Mouse (Mus musculus) liver, embryonic 12.5 days (tissue): ENCODE data around the gene Tmem95. TPM values are rescaled to one million over a fixed set of nuclear protein-coding genes. Genes with fewer than 3 reads are reported as not detected.
"Not testable (repeated sequence)": the region's sequence is repeated elsewhere in the genome, so short reads cannot be mapped to it uniquely, and the experiment has no call there.

Experiments used
- ATAC-seq: fragments of 200-750 bp; cut with Nextera tagmentation; 2 replicates; pipeline ENCODE4 v1.8.0; 2017; ENCODE audit warnings: moderate number of reproducible peaks, mild to moderate bottlenecking, moderate library complexity
- H3K27ac ChIP-seq: fragments of 300-500 bp; sonication (generic); 2 replicates; pipeline ENCODE4 v1.5.1; 2016; ENCODE audit warnings: mild to moderate bottlenecking
- H3K27me3 ChIP-seq: fragments of 300-500 bp; sonication (generic); replicated peaks from 2 replicates; pipeline ENCODE4 v1.6.1; 2016; ENCODE audit warnings: mild to moderate bottlenecking, moderate library complexity
- H3K36me3 ChIP-seq: fragments of 300-500 bp; sonication (generic); 2 replicates; pipeline ENCODE4 v1.6.1; 2016; ENCODE audit warnings: mild to moderate bottlenecking, moderate library complexity
- H3K4me1 ChIP-seq: fragments of 300-500 bp; sonication (generic); 2 replicates; pipeline ENCODE4 v1.6.1; 2016
- H3K4me2 ChIP-seq: fragments of 300-500 bp; sonication (generic); 2 replicates; pipeline ENCODE4 v1.6.1; 2016; ENCODE audit warnings: mild to moderate bottlenecking, moderate library complexity
- H3K4me3 ChIP-seq: fragments of 300-500 bp; sonication (generic); 2 replicates; pipeline ENCODE4 v1.5.1; 2016; ENCODE audit warnings: mild to moderate bottlenecking, moderate library complexity
- H3K9ac ChIP-seq: fragments of 300-500 bp; sonication (generic); 2 replicates; pipeline ENCODE4 v1.6.1; 2016; ENCODE audit warnings: mild to moderate bottlenecking, moderate library complexity
- H3K9me3 ChIP-seq: fragments of 300-500 bp; sonication (generic); replicated peaks from 2 replicates; pipeline ENCODE4 v1.6.1; 2016; ENCODE audit warnings: mild to moderate bottlenecking, moderate library complexity
- WGBS: fragments of 180-500 bp; shearing (Covaris S2); methylation state at CpG from one replicate; pipeline ENCODE4 v1.1.7; 2016; ENCODE audit not compliant: insufficient replicate concordance; 5-methylcytosine and 5-hydroxymethylcytosine counted together
- polyA plus RNA-seq: library from polyadenylated mRNA; unstranded; fragments of >200 nt; fragmentation: Nextera tagmentation; extraction: Ambion mirVana; gene quantifications from 2 replicates; pipeline ENCODE4 v1.2.1, GENCODE M21; 2016

Gene Tmem95
- polyA plus RNA-seq, 1 experiment from 2014 or later: not detected

DNA sequence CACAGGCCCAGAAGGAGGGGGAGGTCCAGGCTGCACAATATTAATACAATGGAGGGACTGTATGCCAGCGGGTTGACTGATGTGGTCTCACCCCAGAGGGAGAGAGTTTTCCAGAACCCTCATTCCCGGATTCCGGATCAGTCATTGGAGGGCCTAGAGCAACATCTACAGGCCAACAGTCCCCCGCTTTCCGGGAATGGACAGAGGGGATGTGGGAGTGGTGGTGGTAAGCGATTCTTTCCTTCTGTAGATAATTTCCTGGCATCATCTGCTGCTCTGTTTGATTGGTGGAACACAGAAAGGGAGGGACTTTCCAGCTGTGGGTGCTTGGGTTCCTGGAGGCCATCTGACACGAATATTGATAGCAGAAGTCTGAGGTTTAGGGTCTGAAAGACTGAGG lies 1.6 kb downstream of the Tmem95 start:
- ATAC-seq: no peak
- H3K9ac ChIP-seq: no peak overlapping the region
- H3K4me2 ChIP-seq: peak overlapping the region; percentile 19; the same call in 1 of the 2 replicates
- peak overlapping the region; percentile 47 for H3K27ac ChIP-seq
- no peaks in the 10 kb centered on the region for H3K36me3 ChIP-seq
- no peaks in the 10 kb centered on the region for H3K9me3 ChIP-seq
- H3K4me3 ChIP-seq: no peak overlapping the region
- 31% methylated on average over 7 of the region's 7 CpGs for WGBS
- no peaks in the 10 kb centered on the region for H3K27me3 ChIP-seq
- H3K4me1 ChIP-seq: peaks cover 67% of the 10 kb centered on the region

DNA sequence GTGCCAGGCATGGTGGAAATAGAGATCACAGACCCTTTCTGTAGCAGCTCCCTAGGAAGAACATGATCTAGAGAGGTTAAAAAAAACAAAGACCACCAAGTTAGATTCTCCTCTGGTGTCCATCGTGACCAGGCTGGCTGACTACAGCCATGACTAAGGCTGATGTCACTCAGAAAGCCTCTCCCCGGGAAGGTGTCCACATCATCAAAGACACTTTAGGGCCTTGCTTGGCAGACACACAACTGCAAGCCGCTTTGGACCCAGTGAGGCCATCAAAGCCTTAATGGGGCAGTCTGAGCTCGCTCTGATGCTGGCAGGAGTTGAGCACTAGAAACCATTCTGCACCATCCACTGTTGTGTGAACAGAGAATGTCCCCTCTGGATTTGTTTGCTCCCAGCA lies 5.4 kb downstream of the Tmem95 start:
- WGBS: 81% methylated on average over 4 of the region's 4 CpGs
- H3K9me3 ChIP-seq: no peaks in the 10 kb centered on the region
- no peaks in the 10 kb centered on the region for H3K27me3 ChIP-seq
- ATAC-seq: no peak
- no peak overlapping the region for H3K4me2 ChIP-seq
- no peak overlapping the region for H3K9ac ChIP-seq
- no peak overlapping the region for H3K27ac ChIP-seq
- peaks cover 48% of the 10 kb centered on the region for H3K4me1 ChIP-seq
- H3K4me3 ChIP-seq: no peak overlapping the region
- no peaks in the 10 kb centered on the region for H3K36me3 ChIP-seq

DNA sequence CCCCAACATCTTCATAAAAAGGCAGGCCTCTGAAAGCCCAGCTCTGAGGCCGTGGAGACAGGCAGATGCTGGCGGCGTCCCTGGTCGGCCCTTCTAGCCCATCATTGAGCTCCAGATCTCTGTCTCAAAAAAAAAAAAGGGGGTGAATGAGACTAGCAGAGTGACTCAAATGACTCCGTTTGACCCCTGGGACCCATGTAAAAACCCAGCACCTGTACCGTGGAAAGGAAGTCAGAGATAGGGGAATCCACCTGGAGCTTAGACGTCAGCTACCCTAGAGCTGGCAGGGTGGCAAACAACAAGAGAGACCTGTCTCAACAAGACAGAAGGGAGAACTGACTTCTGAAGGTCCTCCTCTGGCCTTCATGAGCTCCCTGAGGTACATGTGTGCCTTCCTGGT lies 6.0 kb downstream of the Tmem95 start:
- Histone ChIP-seq H3K4me3 (no peak overlapping the region), H3K36me3 (no peaks in the 10 kb centered on the region), H3K9me3 (no peaks in the 10 kb centered on the region), H3K27me3 (no peaks in the 10 kb centered on the region), H3K4me2 (no peak overlapping the region), H3K9ac (no peak overlapping the region), H3K4me1 (peaks cover 48% of the 10 kb centered on the region), H3K27ac (no peak overlapping the region)
- ATAC-seq: no peak
- 79% methylated on average over 7 of the region's 7 CpGs for WGBS

DNA sequence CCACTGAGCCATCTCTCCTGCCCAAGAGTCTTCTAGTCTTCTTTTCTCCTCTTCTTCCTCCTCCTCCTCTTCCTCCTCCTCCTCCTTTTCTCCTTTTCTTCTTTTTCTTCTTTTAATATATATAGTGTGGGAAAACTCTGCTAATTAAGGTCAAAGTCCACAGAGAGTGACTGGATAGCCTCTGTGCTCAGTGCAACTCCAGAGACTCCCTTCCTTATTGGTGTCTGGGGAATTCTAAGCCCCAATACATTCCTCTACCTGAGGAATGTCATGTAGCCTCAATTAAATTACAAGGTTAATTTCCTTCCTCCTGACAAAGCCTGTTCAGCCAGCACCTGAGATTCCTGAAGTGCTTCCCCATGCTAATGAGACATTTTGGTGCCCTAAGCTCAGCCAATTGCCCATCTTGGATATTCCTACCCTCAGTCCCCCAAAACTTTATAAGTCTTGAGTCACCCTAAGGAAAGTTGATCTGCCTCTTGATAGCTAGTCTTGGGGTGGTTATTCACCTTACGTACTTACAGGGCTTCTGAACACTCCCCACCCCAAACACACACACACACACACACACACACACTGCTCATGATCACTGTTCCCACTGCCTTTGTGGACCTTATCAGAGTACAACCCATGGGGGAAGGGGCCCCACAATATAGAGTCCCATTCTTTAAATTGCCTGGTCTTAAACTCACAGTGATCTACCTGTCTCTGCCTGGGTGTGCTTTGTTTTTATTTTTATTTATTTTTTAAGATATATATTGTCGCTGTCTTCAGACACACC lies 7.3 kb downstream of the Tmem95 start:
- Histone ChIP-seq H3K4me3 (no peak overlapping the region), H3K4me2 (no peak overlapping the region), H3K9ac (no peak overlapping the region), H3K4me1 (peaks cover 40% of the 10 kb centered on the region), H3K27ac (no peak overlapping the region), H3K9me3 (no peaks in the 10 kb centered on the region), H3K27me3 (no peaks in the 10 kb centered on the region), H3K36me3 (no peaks in the 10 kb centered on the region)
- ATAC-seq: 0 out of 2 replicates have a peak, but pooled peaks have one; percentile 6
- 59% methylated on average over 2 of the region's 2 CpGs for WGBS

- H3K4me1 ChIP-seq: peaks cover 57% of the 10 kb centered on the region
- 34% methylated on average over 9 of the region's 9 CpGs for WGBS
- H3K9me3 ChIP-seq: no peaks in the 10 kb centered on the region
- H3K27ac ChIP-seq: no peak overlapping the region
- peak; percentile 50; the same call in 1 of the 2 replicates for ATAC-seq
- H3K27me3 ChIP-seq: no peaks in the 10 kb centered on the region
- H3K4me3 ChIP-seq: no peak overlapping the region
- H3K4me2 ChIP-seq: peak overlapping the region; percentile 19
- no peaks in the 10 kb centered on the region for H3K36me3 ChIP-seq
- no peak overlapping the region; the same call in 1 of the 2 replicates for H3K9ac ChIP-seq
Observed at GRCm38 (mm10) chr11:69867335-69867734, 10.5 kb downstream of the Tmem95 start.

GRCm38 (mm10) chr11:69865561-69865960 lies 12.3 kb downstream of the Tmem95 start:
- no peak overlapping the region for H3K9ac ChIP-seq
- WGBS: 81% methylated on average over 9 of the region's 9 CpGs
- H3K4me1 ChIP-seq: peaks cover 52% of the 10 kb centered on the region
- no peaks in the 10 kb centered on the region for H3K36me3 ChIP-seq
- H3K9me3 ChIP-seq: no peaks in the 10 kb centered on the region
- H3K27me3 ChIP-seq: no peaks in the 10 kb centered on the region
- H3K27ac ChIP-seq: peak overlapping the region; percentile 84; the same call in 1 of the 2 replicates
- H3K4me2 ChIP-seq: no peak overlapping the region
- no peak for ATAC-seq
- no peak overlapping the region for H3K4me3 ChIP-seq

- peak overlapping the region; percentile 2; the same call in 1 of the 2 replicates for H3K4me3 ChIP-seq
- peaks cover 45% of the 10 kb centered on the region for H3K4me1 ChIP-seq
- H3K36me3 ChIP-seq: no peaks in the 10 kb centered on the region
- H3K27me3 ChIP-seq: peaks cover 8% of the 10 kb centered on the region
- peak overlapping the region; percentile 61 for H3K9ac ChIP-seq
- peak overlapping the region; percentile 61 for H3K4me2 ChIP-seq
- 23% methylated on average over 8 of the region's 8 CpGs for WGBS
- H3K27ac ChIP-seq: peak overlapping the region; percentile 84
- H3K9me3 ChIP-seq: no peaks in the 10 kb centered on the region
- peak; percentile 64 for ATAC-seq
Observed at GRCm38 (mm10) chr11:69864138-69864860, 13.5 kb downstream of the Tmem95 start.

GRCm38 (mm10) chr11:69863729-69864128 lies 14.1 kb downstream of the Tmem95 start:
- Histone ChIP-seq H3K27ac (peak overlapping the region; percentile 84), H3K27me3 (peaks cover 14% of the 10 kb centered on the region), H3K4me2 (peak overlapping the region; percentile 61), H3K9ac (peak overlapping the region; percentile 61), H3K4me1 (peaks cover 45% of the 10 kb centered on the region), H3K4me3 (peak overlapping the region; percentile 2; the same call in 1 of the 2 replicates)
- peak; percentile 61 for ATAC-seq
- H3K36me3 ChIP-seq, H3K9me3 ChIP-seq: not testable (repeated sequence)
- WGBS: 74% methylated on average over 3 of the region's 3 CpGs

DNA sequence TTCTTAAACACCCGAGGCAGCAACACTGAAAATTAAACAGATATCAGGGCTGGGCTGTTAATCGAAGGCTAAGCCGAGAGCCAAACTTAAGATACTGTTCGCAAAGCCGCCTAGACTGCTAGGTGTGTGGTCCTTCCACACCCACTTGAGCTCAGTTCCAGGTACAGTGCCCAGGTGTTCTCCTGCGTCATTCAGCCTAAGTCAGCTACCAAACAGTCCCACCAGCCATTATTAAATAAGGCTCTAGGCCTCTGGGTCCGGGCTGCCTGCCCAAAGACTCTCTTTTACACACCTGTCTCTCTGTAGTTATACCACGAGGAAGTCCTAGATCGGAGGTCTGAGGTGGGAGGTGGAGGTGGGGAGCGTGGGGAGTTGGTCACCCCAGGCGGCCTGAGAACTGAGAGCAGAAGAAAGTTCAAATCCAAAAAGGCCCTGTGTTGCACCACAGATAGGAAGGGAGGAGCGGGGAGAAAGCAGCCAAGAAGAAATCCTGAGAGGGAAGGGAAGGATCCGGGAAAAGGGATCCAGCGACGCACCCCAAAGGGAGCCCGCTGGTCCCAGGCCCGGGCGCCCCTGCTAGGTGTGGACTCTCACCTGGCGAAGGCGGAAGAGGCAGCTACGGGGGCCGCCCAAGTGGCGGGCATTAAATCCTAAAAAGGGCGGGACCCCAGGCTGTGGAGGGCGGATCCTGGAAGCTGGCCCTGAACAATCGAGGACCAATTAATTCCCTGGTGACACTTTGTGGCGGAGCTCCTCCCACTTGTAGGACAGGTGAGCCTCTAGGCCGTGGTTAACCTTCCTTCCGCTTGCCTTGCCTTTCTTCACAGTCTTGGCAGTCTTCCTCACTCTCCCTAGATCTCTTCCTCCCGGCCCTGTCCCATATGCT lies 19.5 kb downstream of the Tmem95 start, which contains the start of gene Tnk1:
TSS of gene Tnk1 (minus strand) at position 618 of the 886 bp plus-strand sequence.
- Histone ChIP-seq H3K4me1 (peaks cover 34% of the 10 kb centered on the region), H3K36me3 (no peaks in the 10 kb centered on the region), H3K4me3 (no peak within 1 kb of the TSS), H3K27me3 (peaks cover 36% of the 10 kb centered on the region), H3K27ac (no peak within 1 kb of the TSS), H3K9ac (no peak within 1 kb of the TSS), H3K4me2 (peak within 1 kb of the TSS; percentile 21; the same call in 1 of the 2 replicates), H3K9me3 (no peaks in the 10 kb centered on the region)
- 35% methylated on average over 30 of the region's 30 CpGs for WGBS
- ATAC-seq: no peak

DNA sequence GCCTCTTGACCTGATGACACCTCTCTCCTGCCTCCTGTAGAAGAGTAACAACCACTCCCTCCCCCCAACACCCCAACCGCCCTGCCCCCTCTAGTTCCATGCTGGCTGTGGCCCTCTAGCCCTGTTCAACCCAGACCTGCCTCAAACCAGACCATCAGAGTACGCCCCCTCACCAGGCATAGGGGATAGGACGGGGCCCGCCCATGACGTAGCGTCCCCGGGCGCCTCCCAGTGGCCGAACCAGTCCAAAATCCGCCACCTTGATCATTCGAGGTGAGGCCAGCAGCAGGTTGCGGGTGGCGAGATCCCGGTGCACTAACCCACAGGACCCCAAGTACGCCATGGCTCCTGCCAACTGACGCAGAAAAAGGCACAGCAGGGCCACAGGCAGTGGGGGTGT lies 22.5 kb downstream of the Tmem95 start:
- Histone ChIP-seq H3K36me3 (peaks cover 29% of the 10 kb centered on the region), H3K9ac (peak overlapping the region; percentile 66), H3K4me3 (peak overlapping the region; percentile 16; the same call in 1 of the 2 replicates), H3K27ac (peak overlapping the region; percentile 99), H3K27me3 (peaks cover 36% of the 10 kb centered on the region), H3K9me3 (no peaks in the 10 kb centered on the region), H3K4me2 (peak overlapping the region; percentile 72), H3K4me1 (peaks cover 59% of the 10 kb centered on the region)
- peak; percentile 38 for ATAC-seq
- 23% methylated on average over 16 of the region's 16 CpGs for WGBS

DNA sequence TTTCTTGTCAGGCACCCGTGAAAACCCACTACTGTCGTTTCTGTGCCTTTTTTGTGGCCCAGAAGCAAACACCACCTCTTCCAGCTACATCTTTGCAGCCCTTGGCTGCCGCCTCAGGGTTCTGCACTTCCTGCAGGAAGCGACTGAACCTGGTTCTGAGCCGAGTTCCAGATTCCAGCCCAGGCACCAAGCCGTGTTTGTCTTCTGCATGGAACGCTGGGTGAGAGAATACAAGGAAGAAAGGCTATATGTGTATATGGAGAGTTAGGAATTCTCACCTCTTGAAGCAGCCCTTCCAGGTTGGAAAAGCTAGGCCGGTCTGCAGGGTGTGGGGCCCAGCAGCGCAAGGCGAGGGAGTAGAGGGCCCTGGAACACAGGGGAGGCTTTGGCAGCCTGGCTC lies 23.1 kb downstream of the Tmem95 start:
- peak overlapping the region; percentile 72 for H3K4me2 ChIP-seq
- peak overlapping the region; percentile 16; the same call in 1 of the 2 replicates for H3K4me3 ChIP-seq
- peaks cover 35% of the 10 kb centered on the region for H3K36me3 ChIP-seq
- peaks cover 32% of the 10 kb centered on the region for H3K27me3 ChIP-seq
- H3K9ac ChIP-seq: peak overlapping the region; percentile 66
- no peak for ATAC-seq
- WGBS: 58% methylated on average over 10 of the region's 10 CpGs
- peaks cover 65% of the 10 kb centered on the region for H3K4me1 ChIP-seq
- H3K9me3 ChIP-seq: no peaks in the 10 kb centered on the region
- peak overlapping the region; percentile 99 for H3K27ac ChIP-seq
